Mouse (Mus musculus) lung, adult 2 months (tissue): ENCODE data around the gene Fut8.

Source experiments
- CTCF ChIP-seq: fragments of 200-500 bp; IDR thresholded peaks from 2 replicates; pipeline ENCODE4 v1.5.1; 2011; ENCODE audit warnings: mild to moderate bottlenecking, low read length, control low read depth; ENCODE audit not compliant: insufficient read depth
- POLR2A ChIP-seq: fragments of 200-500 bp; IDR thresholded peaks from 2 replicates; pipeline ENCODE4 v1.6.1; 2011; ENCODE audit warnings: low read depth, mild to moderate bottlenecking, control low read depth, low read length, borderline replicate concordance; ENCODE audit errors: extremely low read depth

GRCm38 (mm10) chr12:77197121-77197599 is 40.8 kb upstream of the Fut8 start:
- TF ChIP-seq CTCF (no peak), POLR2A (no peak)
